Mouse (Mus musculus) liver, embryonic 15.5 days (tissue): Measurements from ENCODE around the gene Ehmt2. TPM values are rescaled to one million over a fixed set of nuclear protein-coding genes. Genes with fewer than 3 reads are reported as not detected.
"Not testable (repeated sequence)": the region's sequence is repeated elsewhere in the genome, so short reads cannot be mapped to it uniquely, and the experiment has no call there.

Source experiments
- ATAC-seq: fragments of 200-750 bp; cut with Nextera tagmentation; 2 replicates; pipeline ENCODE4 v1.8.0; 2017; ENCODE audit warnings: moderate number of reproducible peaks, mild to moderate bottlenecking, moderate library complexity; ENCODE audit not compliant: insufficient read depth
- H3K27ac ChIP-seq: fragments of 300-500 bp; sonication (generic); replicated peaks from 2 replicates; pipeline ENCODE4 v1.5.1; 2015; ENCODE audit warnings: mild to moderate bottlenecking, inconsistent platforms
- H3K27me3 ChIP-seq: fragments of 300-500 bp; sonication (generic); 2 replicates; pipeline ENCODE4 v1.6.1; 2015; ENCODE audit warnings: mild to moderate bottlenecking, inconsistent platforms
- H3K36me3 ChIP-seq: fragments of 300-500 bp; sonication (generic); replicated peaks from 2 replicates; pipeline ENCODE4 v1.6.1; 2015; ENCODE audit warnings: moderate library complexity, mild to moderate bottlenecking, inconsistent platforms
- H3K4me1 ChIP-seq: fragments of 300-500 bp; sonication (generic); replicated peaks from 2 replicates; pipeline ENCODE4 v1.6.1; 2015; ENCODE audit warnings: inconsistent platforms
- H3K4me2 ChIP-seq: fragments of 300-500 bp; sonication (generic); 2 replicates; pipeline ENCODE4 v1.6.1; 2015; ENCODE audit warnings: moderate library complexity, mild to moderate bottlenecking, inconsistent platforms
- H3K4me3 ChIP-seq: fragments of 300-500 bp; sonication (generic); replicated peaks from 2 replicates; pipeline ENCODE4 v1.5.1; 2015; ENCODE audit warnings: mild to moderate bottlenecking, inconsistent platforms
- H3K9ac ChIP-seq: fragments of 300-500 bp; sonication (generic); 2 replicates; pipeline ENCODE4 v1.6.1; 2015; ENCODE audit warnings: moderate library complexity, mild to moderate bottlenecking, inconsistent platforms
- H3K9me3 ChIP-seq: fragments of 300-500 bp; sonication (generic); replicated peaks from 2 replicates; pipeline ENCODE4 v1.6.1; 2016; ENCODE audit warnings: inconsistent platforms
- WGBS: fragments of 180-500 bp; shearing (Covaris S2); methylation state at CpG from one replicate; pipeline ENCODE4 v1.1.7; 2015; ENCODE audit warnings: mixed read lengths; ENCODE audit not compliant: insufficient replicate concordance; 5-methylcytosine and 5-hydroxymethylcytosine counted together
- polyA plus RNA-seq: library from polyadenylated mRNA; unstranded; fragments of >200 nt; fragmentation: Nextera tagmentation; extraction: Ambion mirVana; gene quantifications from 2 replicates; pipeline ENCODE4 v1.2.1, GENCODE M21; 2015

The Ehmt2 gene
- polyA plus RNA-seq, 1 experiment from 2014 or later, result 14.6 TPM

- 78% methylated on average over 12 of the region's 12 CpGs for WGBS
- no peaks in the 10 kb centered on the region for H3K27me3 ChIP-seq
- peaks cover 56% of the 10 kb centered on the region for H3K4me1 ChIP-seq
- H3K27ac ChIP-seq, result peak overlapping the region; percentile 84
- H3K36me3 ChIP-seq, result 0 out of 2 replicates have a peak, but pooled peaks cover 7% of the 10 kb centered on the region
- no peaks in the 10 kb centered on the region for H3K9me3 ChIP-seq
- peak overlapping the region; percentile 98 for H3K4me2 ChIP-seq
- H3K9ac ChIP-seq, result peak overlapping the region; percentile 72; the same call in 1 of the 2 replicates
- peak overlapping the region; percentile 73; the same call in 1 of the 2 replicates for H3K4me3 ChIP-seq
- ATAC-seq, result no peak
These were observed 5.0 kb upstream of the Ehmt2 start for GRCm38 (mm10) chr17:34893072-34893824.

- Histone ChIP-seq H3K36me3 (0 out of 2 replicates have a peak, but pooled peaks cover 7% of the 10 kb centered on the region), H3K9me3 (no peaks in the 10 kb centered on the region), H3K9ac (peak overlapping the region; percentile 72), H3K27ac (peak overlapping the region; percentile 84), H3K4me2 (peak overlapping the region; percentile 98), H3K27me3 (no peaks in the 10 kb centered on the region), H3K4me1 (peaks cover 65% of the 10 kb centered on the region), H3K4me3 (peak overlapping the region; percentile 73)
- peak; percentile 84 for ATAC-seq
- WGBS, result under 1% methylated on average over 50 of the region's 51 CpGs
These were observed 4.1 kb upstream of the Ehmt2 start for GRCm38 (mm10) chr17:34894074-34894597.

GRCm38 (mm10) chr17:34894801-34895530, 3.3 kb upstream of the Ehmt2 start:
- ATAC-seq, result peak; percentile 5; the same call in 1 of the 2 replicates
- Histone ChIP-seq H3K4me3 (peak overlapping the region; percentile 73), H3K9me3 (no peaks in the 10 kb centered on the region), H3K36me3 (0 out of 2 replicates have a peak, but pooled peaks cover 7% of the 10 kb centered on the region), H3K4me1 (peaks cover 72% of the 10 kb centered on the region), H3K9ac (peak overlapping the region; percentile 72), H3K27ac (peak overlapping the region; percentile 84), H3K4me2 (peak overlapping the region; percentile 98), H3K27me3 (no peaks in the 10 kb centered on the region)
- WGBS, result 14% methylated on average over 51 of the region's 51 CpGs

GRCm38 (mm10) chr17:34895724-34896123, 2.5 kb upstream of the Ehmt2 start:
- 91% methylated on average over 15 of the region's 15 CpGs for WGBS
- ATAC-seq, result no peak
- no peaks in the 10 kb centered on the region for H3K27me3 ChIP-seq
- peak overlapping the region; percentile 98; the same call in 1 of the 2 replicates for H3K4me2 ChIP-seq
- no peaks in the 10 kb centered on the region for H3K9me3 ChIP-seq
- 0 out of 2 replicates have a peak, but pooled peaks cover 7% of the 10 kb centered on the region for H3K36me3 ChIP-seq
- H3K27ac ChIP-seq, result peak overlapping the region; percentile 84
- peak overlapping the region; percentile 73; the same call in 1 of the 2 replicates for H3K4me3 ChIP-seq
- H3K9ac ChIP-seq, result no peak overlapping the region
- H3K4me1 ChIP-seq, result peaks cover 78% of the 10 kb centered on the region

GRCm38 (mm10) chr17:34896366-34896765, 1.9 kb upstream of the Ehmt2 start:
- 0 out of 2 replicates have a peak overlapping the region, but pooled peaks have one; percentile 19 for H3K27ac ChIP-seq
- H3K9ac ChIP-seq, result no peak overlapping the region
- no peaks in the 10 kb centered on the region for H3K9me3 ChIP-seq
- H3K4me2 ChIP-seq, result peak overlapping the region; percentile 99
- H3K4me3 ChIP-seq, result no peak overlapping the region
- 69% methylated on average over 17 of the region's 17 CpGs for WGBS
- no peak for ATAC-seq
- 0 out of 2 replicates have a peak, but pooled peaks cover 11% of the 10 kb centered on the region for H3K36me3 ChIP-seq
- peaks cover 78% of the 10 kb centered on the region for H3K4me1 ChIP-seq
- H3K27me3 ChIP-seq, result no peaks in the 10 kb centered on the region

GRCm38 (mm10) chr17:34897373-34898159, 703 bp upstream of the Ehmt2 start:
- Histone ChIP-seq H3K36me3 (peaks cover 16% of the 10 kb centered on the region), H3K4me1 (peaks cover 78% of the 10 kb centered on the region), H3K4me2 (peak overlapping the region; percentile 99), H3K27ac (peak overlapping the region; percentile 92), H3K27me3 (no peaks in the 10 kb centered on the region), H3K4me3 (peak overlapping the region; percentile 79), H3K9me3 (no peaks in the 10 kb centered on the region), H3K9ac (peak overlapping the region; percentile 82)
- WGBS, result 5% methylated on average over 10 of the region's 10 CpGs
- no peak for ATAC-seq

GRCm38 (mm10) chr17:34898706-34899052, 410 bp downstream of the Ehmt2 start:
- under 1% methylated on average over 21 of the region's 47 CpGs for WGBS
- peak overlapping the region; percentile 99 for H3K4me2 ChIP-seq
- H3K27ac ChIP-seq, result peak overlapping the region; percentile 92
- peaks cover 23% of the 10 kb centered on the region for H3K36me3 ChIP-seq
- no peak for ATAC-seq
- H3K9me3 ChIP-seq, result no peaks in the 10 kb centered on the region
- H3K4me3 ChIP-seq, result peak overlapping the region; percentile 79
- H3K4me1 ChIP-seq, result peaks cover 76% of the 10 kb centered on the region
- H3K9ac ChIP-seq, result peak overlapping the region; percentile 82
- H3K27me3 ChIP-seq, result no peaks in the 10 kb centered on the region

- peak overlapping the region; percentile 92 for H3K27ac ChIP-seq
- H3K36me3 ChIP-seq, result peaks cover 24% of the 10 kb centered on the region
- under 1% methylated on average over 34 of the region's 45 CpGs for WGBS
- H3K4me3 ChIP-seq, result peak overlapping the region; percentile 79
- peak overlapping the region; percentile 82 for H3K9ac ChIP-seq
- ATAC-seq, result no peak
- peak overlapping the region; percentile 99 for H3K4me2 ChIP-seq
- H3K9me3 ChIP-seq, result no peaks in the 10 kb centered on the region
- no peaks in the 10 kb centered on the region for H3K27me3 ChIP-seq
- peaks cover 71% of the 10 kb centered on the region for H3K4me1 ChIP-seq
These were observed 1.0 kb downstream of the Ehmt2 start for GRCm38 (mm10) chr17:34899053-34899889.

- no peak for ATAC-seq
- Histone ChIP-seq H3K27me3 (no peaks in the 10 kb centered on the region), H3K4me3 (peak overlapping the region; percentile 79), H3K9ac (peak overlapping the region; percentile 82), H3K4me2 (peak overlapping the region; percentile 99), H3K36me3 (peaks cover 30% of the 10 kb centered on the region), H3K4me1 (peaks cover 65% of the 10 kb centered on the region), H3K27ac (peak overlapping the region; percentile 92), H3K9me3 (no peaks in the 10 kb centered on the region)
- WGBS, result 2% methylated on average over 5 of the region's 5 CpGs
These were observed 1.6 kb downstream of the Ehmt2 start for GRCm38 (mm10) chr17:34899890-34900243.

GRCm38 (mm10) chr17:34900826-34901225, 2.6 kb downstream of the Ehmt2 start:
- Histone ChIP-seq H3K36me3 (peaks cover 39% of the 10 kb centered on the region), H3K4me1 (peaks cover 56% of the 10 kb centered on the region)
- not testable (repeated sequence) for H3K27me3 ChIP-seq, H3K9me3 ChIP-seq, ATAC-seq, H3K4me3 ChIP-seq, H3K4me2 ChIP-seq, H3K9ac ChIP-seq, H3K27ac ChIP-seq
